Mouse (Mus musculus) bone marrow, adult 2 months (tissue): Measurements from ENCODE around the gene Tfrc. TPM values are rescaled to one million over a fixed set of nuclear protein-coding genes. Genes with fewer than 3 reads are reported as not detected.
A peak's percentile ranks its signal among the peaks of the same experiment; 100 is the strongest.

Source experiments
- H3K27ac ChIP-seq: fragments of 200-500 bp; 2 replicates; pipeline ENCODE4 v1.5.1; 2012; ENCODE audit warnings: low read depth, mild to moderate bottlenecking, control low read depth, inconsistent platforms, low read length; ENCODE audit not compliant: control insufficient read depth, poor library complexity, insufficient read depth
- H3K4me1 ChIP-seq: fragments of 200-500 bp; 2 replicates; pipeline ENCODE4 v1.6.1; 2011; ENCODE audit warnings: low read length; ENCODE audit not compliant: control insufficient read depth, insufficient read depth
- H3K4me3 ChIP-seq: fragments of 200-500 bp; replicated peaks from 2 replicates; pipeline ENCODE3; 2011; ENCODE audit warnings: mild to moderate bottlenecking, low read depth, low read length, control low read depth; ENCODE audit not compliant: control insufficient read depth
- CTCF ChIP-seq: fragments of 200-500 bp; IDR thresholded peaks from 2 replicates; pipeline ENCODE4 v1.5.1; 2011; ENCODE audit warnings: low read length, control low read depth; ENCODE audit not compliant: control insufficient read depth, insufficient read depth
- POLR2A ChIP-seq: fragments of 200-500 bp; IDR thresholded peaks from 2 replicates; pipeline ENCODE4 v1.6.1; 2011; ENCODE audit warnings: low read depth, mild to moderate bottlenecking, control low read depth, low read length, borderline replicate concordance; ENCODE audit not compliant: control insufficient read depth
- WGBS: fragments of 180-500 bp; shearing (Covaris S2); methylation state at CpG from one replicate; pipeline ENCODE4 v1.1.7; 2018; 5-methylcytosine and 5-hydroxymethylcytosine counted together
- polyA plus RNA-seq: library from polyadenylated mRNA; stranded (reverse); fragments of >200 nt; gene quantifications from 2 replicates; pipeline ENCODE4 v1.2.4, GENCODE M21; 2011; ENCODE audit warnings: low replicate concordance; ENCODE audit not compliant: missing spikeins, insufficient read depth, insufficient read length

Tfrc gene
- polyA plus RNA-seq, 1 experiment = 210 TPM

GRCm38 (mm10) chr16:32628140-32628539, 19.4 kb downstream of the Tfrc start:
- 80% methylated on average over 8 of the region's 8 CpGs for WGBS
- Histone ChIP-seq H3K27ac (no peak overlapping the region), H3K4me3 (no peak overlapping the region), H3K4me1 (no peaks in the 10 kb centered on the region)
- TF ChIP-seq CTCF (no peak), POLR2A (no peak)

- no peak overlapping the region for H3K27ac ChIP-seq
- no peak overlapping the region for H3K4me3 ChIP-seq
- H3K4me1 ChIP-seq = no peaks in the 10 kb centered on the region
- WGBS = 89% methylated on average over 4 of the region's 4 CpGs
- no peak for TF ChIP-seq POLR2A
- TF ChIP-seq CTCF = no peak
These were observed 23.7 kb downstream of the Tfrc start for GRCm38 (mm10) chr16:32632328-32632824.

GRCm38 (mm10) chr16:32633486-32634012, 24.8 kb downstream of the Tfrc start:
- H3K4me3 ChIP-seq = no peak overlapping the region
- no peak overlapping the region for H3K27ac ChIP-seq
- TF ChIP-seq POLR2A = no peak
- TF ChIP-seq CTCF = no peak
- 85% methylated on average over 4 of the region's 4 CpGs for WGBS
- H3K4me1 ChIP-seq = no peaks in the 10 kb centered on the region

- 60% methylated on average over 5 of the region's 5 CpGs for WGBS
- Histone ChIP-seq H3K4me1 (no peaks in the 10 kb centered on the region), H3K27ac (no peak overlapping the region)
These were observed 25.5 kb downstream of the Tfrc start for GRCm38 (mm10) chr16:32634183-32634582.

GRCm38 (mm10) chr16:32635314-32635713, 26.6 kb downstream of the Tfrc start:
- Histone ChIP-seq H3K4me1 (no peaks in the 10 kb centered on the region), H3K4me3 (no peak overlapping the region), H3K27ac (no peak overlapping the region)
- 79% methylated on average over 3 of the region's 3 CpGs for WGBS
- TF ChIP-seq CTCF (peak; percentile 12; the same call in 1 of the 2 replicates), POLR2A (no peak)

More at GRCm38 (mm10) chr16:32634183-32634582, 25.5 kb downstream of the Tfrc start:
- TF ChIP-seq CTCF (no peak), POLR2A (no peak)
- H3K4me3 ChIP-seq = no peak overlapping the region

- TF ChIP-seq POLR2A (no peak), CTCF (no peak)
- no peak overlapping the region for H3K4me3 ChIP-seq
- WGBS = 65% methylated on average over 3 of the region's 3 CpGs
- H3K27ac ChIP-seq = no peak overlapping the region
- H3K4me1 ChIP-seq = no peaks in the 10 kb centered on the region
These were observed 27.6 kb downstream of the Tfrc start for GRCm38 (mm10) chr16:32636331-32636730.

GRCm38 (mm10) chr16:32636871-32637521, 28.3 kb downstream of the Tfrc start:
- WGBS = 54% methylated on average over 6 of the region's 6 CpGs
- H3K4me1 ChIP-seq = no peaks in the 10 kb centered on the region
- H3K27ac ChIP-seq = no peak overlapping the region
- H3K4me3 ChIP-seq = no peak overlapping the region
- TF ChIP-seq POLR2A (no peak), CTCF (no peak)

- H3K4me3 ChIP-seq = no peak overlapping the region
- TF ChIP-seq CTCF = peak; percentile 86
- TF ChIP-seq POLR2A = no peak
- no peak overlapping the region for H3K27ac ChIP-seq
- no peaks in the 10 kb centered on the region for H3K4me1 ChIP-seq
- 14% methylated on average over 8 of the region's 8 CpGs for WGBS
These were observed 29.8 kb downstream of the Tfrc start for GRCm38 (mm10) chr16:32638476-32638875.
